Mouse (Mus musculus): ENCODE results near the gene Ddx41.

The Ddx41 gene

DNA sequence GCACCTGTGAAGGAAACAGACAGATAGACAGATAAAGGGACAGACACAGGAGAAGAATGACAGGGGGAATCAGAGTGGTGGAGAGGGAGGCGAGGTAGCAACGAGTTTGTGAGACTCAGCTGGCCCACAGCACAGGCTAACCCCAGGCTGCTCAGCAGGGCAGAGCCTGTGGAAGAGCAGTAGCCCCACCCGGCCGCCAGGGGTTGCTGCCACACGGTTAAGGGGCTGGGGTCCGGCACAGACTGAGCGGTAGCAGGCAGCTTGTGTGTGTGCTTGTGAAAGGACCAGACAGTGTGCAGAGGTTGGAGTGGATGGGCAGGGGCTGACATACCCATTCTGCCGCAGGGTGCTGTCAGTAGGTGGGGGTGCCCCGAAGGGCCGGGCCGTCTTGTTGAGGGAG, 28.6 kb downstream of the Ddx41 start:
- DNase-seq (ENCODE audit: low read depth, low spot score), result no peak

DNA sequence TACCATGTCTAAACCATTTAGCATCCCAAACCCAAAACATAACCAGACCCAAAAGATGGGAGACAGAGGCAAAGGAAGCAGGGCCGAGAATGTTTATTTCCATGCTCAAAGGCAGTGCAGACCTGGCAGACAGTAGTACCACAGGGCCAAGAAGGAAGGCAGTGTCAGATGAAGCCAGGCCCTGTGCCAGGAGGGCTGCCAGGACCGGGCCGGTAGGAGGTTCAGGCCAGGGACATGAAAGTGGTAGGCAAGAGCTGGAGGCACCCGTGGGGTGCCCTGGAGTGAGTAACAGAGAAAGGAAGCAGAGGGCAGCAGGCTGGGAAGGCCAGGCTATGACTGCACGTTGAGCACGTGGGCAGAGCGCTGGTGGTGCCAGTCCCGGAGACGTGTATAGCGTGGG, 29.8 kb downstream of the Ddx41 start:
- DNase-seq (ENCODE audit: low read depth, low spot score), result no peak

DNA sequence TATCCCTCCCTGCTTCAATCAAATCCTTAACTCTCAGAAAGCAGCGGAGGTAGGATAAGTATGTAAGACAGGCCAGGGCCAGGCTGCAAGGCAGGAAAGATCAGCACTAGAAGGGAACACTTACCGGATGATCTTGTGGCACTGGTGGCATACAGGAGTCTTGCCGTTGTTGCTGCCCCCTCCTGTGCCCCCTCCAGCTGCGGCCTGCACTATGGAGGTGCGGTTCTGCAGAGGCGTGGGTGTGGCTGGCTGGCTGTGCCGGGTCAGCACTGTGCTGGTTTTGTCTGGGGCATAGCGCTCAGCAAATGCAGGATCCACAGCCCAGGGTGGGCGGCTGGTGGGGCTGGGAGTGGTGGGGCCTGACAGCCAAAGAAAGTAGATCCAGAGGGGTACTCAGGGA, 30.6 kb downstream of the Ddx41 start:
- no peak for DNase-seq (ENCODE audit: low read depth, low spot score)

DNA sequence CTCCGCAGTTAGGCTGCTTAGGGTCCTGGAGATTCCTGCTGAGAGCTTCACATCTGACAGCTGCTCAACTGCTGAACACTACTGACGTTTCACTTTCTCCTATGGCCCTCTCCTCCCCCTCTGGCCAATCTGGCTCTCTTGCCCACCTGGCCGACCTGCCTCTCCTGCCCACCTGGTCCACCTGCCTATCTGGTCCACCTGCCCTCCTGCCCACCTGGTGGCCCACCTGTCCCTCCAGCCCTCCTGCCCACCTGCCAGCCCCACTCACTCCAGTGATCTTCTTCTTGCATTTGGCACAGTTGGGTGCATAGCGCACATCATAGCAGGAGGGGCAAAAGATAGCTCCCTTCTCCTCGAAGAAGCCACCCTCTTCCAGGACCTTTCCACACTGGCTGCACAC, 32.1 kb downstream of the Ddx41 start:
- DNase-seq (ENCODE audit: low read depth, low spot score), result no peak

DNA sequence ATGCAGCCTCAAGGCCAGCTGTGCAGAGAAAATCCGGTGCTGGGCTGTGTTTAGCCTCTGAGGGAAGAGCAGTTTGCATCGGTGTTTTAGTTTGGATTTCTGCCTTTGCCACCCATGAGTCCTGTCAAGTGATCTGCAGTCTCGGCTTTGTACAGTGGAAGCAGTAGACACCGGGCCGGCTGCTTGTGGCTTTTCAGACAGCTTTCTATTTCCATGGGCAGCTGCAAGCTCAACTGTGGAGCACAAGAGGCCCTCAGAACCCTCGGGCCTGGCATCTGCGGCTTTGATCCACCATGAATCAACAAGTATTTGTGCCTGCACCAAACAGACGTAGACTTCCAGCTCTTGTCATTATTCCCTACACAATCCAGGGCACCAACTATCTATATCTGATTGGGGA, 34.1 kb downstream of the Ddx41 start:
- DNase-seq (ENCODE audit: low read depth, low spot score), result no peak

DNA sequence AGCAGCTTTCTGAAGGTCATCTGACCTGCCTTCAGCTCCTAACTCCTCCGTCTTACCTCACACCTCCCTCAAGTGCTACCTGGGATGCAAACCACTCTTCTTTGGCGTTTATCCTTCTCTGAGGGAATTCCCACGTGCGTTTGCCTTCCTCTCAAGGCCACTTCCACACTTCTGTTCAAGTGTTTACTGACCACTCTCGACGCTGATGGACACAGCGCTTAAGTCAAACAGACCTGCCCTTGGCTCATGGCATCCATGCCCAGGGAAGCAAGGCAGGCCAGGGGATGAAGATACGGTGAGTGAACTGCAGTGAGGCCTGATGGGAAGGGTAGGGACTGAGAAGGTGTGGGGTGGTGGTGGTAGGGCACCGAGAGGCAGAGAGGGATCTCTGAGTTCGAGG, 35.9 kb downstream of the Ddx41 start:
- no peak for DNase-seq (ENCODE audit: low read depth, low spot score)

DNA sequence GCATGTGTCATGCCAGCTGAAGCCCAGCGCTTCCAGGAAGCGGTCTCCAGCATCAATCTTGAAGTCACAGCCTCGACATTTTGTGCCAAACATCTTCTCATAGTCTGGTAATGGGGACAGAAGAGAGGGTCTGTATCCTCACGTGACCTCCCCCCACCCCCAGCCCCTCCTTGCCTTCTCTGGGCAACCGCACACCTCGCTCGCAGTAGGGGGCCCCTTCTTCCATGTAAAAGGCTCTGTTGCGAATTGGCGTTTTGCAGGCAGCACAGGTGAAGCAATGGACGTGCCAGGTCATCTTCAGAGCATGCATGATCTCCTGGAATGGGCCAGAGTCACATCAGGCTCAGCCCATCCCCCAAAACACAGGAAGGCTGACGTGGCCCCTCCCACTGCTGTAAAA, 37.6 kb downstream of the Ddx41 start:
- no peak for DNase-seq (ENCODE audit: low read depth, low spot score)

DNA sequence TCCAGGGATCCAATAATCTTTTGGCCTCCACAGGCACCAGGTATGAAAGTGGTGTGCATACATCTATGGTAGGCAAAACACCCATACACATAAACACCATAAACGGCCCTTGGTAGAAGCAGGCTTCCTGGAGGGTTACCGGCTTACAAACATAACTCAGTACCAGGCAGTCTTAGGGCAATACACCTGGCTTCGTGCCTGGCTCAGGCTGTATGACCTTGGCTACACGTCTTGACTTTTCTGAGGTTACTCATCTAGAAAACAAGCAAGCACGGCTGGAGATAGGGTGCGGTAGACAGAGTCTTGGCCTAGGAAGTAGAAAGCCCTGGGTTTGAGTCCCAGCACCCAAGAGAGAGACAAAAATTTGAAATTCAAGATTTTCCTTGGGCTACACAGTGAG, 39.8 kb downstream of the Ddx41 start:
- no peak for DNase-seq (ENCODE audit: low read depth, low spot score)

DNA sequence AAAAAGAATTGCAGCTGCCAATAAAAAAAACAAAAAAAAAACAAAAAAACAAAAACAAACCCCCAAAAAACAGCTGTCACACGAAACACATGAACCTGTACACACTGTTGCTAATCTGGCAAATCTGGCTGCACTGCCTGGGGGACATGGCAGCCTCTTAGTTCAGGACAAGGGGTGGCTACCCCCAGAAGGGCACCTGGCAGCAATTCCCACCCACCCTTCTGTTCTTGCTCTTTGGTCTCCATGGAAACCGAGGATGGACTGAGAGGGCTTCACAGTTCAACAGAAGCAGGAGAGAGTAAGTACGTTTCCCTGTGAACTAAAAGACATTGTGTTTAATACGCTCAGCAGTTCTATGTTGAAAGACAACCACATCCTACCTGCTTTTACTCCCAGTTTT, 40.8 kb downstream of the Ddx41 start:
- DNase-seq (ENCODE audit: low read depth, low spot score), result no peak

DNA sequence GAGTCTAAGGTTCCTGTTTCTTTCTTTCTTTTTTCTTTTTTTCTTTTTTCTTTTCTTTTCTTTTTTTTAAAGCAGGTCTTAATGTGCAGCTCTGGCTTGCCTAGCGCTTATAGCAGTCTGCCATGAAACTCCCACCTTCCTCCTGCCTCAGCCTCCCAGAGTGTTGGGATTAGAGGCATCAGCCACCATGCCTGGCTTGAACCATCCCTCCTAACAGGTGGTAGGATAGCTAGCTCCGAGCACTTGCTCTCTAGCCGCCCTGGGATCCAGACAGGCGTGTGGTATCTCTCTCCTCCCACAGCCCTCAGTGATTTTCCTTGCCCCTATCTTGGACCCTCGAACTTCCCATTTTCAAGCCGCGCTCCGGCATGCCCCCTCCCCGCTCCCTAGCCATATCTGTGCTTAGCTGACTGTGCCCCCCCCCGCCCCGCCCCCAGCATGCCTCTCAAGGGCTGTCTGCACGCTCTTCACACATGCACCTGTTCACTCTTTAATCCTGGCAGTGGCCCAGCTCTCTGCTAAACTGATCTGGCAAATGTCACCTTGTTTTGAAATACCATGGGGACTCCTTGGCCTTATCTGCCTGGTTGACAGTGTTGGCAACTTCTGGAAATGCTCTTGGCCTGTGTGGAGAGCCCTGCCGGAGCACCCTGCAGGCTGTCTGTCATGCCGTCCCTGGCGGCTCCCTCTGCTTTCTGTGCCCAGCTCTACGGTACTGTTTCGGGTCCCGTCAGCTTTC, 41.4 kb downstream of the Ddx41 start:
- no peak for DNase-seq (ENCODE audit: low read depth, low spot score)

DNA sequence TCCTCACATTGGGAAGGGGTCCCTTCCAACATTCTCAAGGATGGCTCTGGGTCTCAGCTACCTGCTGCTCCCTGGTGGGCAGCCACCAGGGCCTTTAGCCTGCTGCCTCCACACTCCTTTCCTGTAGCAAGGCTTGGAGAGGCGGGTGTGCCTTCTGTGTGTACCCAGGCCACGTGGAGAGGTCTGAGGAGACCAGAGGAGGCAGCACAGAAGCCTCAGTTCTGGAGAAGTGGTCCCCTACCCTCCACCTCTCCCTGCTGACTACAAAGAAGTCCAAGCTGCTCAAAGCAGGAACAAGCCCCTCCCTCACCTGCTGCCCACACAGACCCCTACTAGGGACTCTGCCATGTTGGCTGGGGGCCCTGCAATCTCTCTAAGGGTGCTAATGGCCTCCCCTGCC, 42.2 kb downstream of the Ddx41 start:
- no peak for DNase-seq (ENCODE audit: low read depth, low spot score)

DNA sequence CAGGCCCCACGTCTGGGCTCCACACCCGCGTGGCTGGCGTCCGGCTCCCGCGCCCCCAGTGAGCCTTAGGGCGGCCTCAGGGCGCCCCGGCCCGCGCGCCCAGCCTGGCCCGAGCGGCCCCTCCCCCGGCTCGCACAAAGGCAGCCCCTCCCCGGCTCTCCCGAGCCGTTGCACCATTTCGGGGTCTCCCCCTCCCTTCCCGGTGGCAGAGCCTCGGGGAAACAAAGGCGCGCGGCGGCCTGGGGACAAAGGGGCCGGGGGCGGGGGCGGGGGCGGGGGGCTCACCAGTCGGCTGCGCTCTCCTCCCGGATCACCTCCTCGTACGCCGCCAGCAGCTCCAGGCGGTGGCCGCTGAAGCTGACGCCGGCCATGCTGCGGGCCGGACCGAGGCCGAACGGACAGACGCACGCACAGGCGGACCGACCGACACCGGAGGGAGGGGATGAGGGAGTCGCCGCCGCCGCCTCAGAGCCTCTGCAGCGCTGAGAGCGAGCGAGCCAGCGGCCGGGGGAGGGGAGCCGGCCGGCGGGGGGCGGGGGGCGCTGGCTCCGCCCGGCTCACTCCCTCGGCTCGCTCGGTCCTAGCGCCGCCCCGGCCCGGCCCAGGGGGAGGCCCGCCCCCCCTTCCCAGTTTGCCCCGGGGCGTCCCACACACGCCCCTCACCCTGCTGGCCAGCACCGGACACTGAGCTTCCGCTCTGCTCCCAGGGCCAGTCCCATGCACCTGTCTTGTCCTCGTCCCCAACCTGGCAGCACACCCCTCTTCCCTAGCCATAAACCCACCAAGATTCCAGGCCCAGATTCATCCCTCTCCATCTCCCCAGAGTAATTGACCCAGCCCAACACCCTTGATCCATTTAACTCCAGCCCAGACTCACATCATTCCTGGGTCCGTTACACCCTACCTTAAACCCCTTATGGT, 48.6 kb downstream of the Ddx41 start, which contains the start of gene Dbn1:
Gene Dbn1, minus strand, starts transcription at position 534 of the 921 bp plus-strand sequence.
- DNase-seq (ENCODE audit: low read depth, low spot score), result no peak

DNA sequence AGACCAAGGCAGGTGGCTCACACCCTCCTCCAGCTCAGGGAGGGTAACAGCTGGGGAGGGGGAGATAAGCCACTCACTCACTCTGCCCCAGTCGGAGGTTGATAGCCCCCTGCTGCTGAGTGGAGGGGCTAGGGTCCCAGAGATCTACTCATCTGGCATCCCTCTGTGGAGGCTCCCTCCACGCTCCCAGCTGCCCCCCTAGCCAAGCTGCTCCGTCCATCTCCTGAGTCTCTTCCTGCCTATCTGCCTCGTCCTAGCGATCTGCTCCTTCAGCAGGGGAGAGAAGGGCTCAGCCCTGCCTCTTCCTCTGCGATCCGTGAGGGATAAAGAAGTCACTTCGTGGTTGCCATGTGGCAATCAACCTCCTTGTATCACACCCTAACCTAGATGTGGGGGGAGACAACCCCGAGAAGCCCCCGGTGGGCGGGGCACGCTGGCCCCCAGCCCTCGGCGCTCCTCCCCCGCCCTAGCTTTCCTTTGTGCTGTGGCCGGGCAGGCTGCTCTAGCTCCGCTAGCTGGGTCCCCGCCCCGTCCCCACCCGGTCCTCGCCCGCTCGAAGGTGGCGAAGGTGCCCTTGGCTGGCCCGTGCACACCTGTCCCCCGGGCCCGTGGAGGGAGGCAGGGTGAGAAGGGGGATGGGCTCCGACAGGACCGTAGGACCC, 49.4 kb downstream of the Ddx41 start:
- no peak for DNase-seq (ENCODE audit: low read depth, low spot score)

DNA sequence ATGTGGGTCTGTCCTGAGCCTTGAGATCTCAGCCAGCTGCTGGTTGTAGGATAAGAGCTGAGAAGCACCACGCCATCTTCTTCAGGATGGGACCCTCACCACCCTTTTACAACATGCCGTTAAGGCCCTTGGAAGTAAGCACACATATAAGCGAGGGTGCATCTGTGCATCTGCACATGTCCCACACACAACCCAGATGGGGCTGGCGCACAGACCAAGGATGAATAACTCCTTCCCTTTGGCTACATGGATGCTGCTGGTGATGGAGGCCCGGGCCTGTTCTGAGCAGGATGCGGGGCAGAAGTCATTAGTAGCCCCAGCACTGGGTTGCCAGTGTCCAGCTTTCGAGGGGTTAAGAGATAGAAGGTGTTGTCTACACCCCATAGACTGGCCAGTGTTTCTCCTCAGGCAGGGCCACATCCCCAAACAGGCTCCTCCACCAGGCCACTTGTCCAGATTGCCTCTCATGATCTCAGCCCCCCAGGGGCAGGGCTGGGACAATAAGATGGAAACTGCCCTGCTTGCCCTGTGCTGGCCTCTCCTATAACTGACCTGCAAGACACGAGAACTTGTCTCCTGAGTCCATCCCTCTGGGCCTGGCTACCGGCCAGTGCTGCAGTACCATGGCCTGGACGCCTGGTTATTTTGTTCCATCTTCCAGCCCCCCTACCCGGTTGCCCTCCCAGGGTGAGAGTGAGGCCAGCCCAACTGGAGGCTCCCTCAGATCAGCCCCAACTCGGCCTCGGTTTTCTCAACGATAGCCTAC, 50.2 kb downstream of the Ddx41 start:
- no peak for DNase-seq (ENCODE audit: low read depth, low spot score)

DNA sequence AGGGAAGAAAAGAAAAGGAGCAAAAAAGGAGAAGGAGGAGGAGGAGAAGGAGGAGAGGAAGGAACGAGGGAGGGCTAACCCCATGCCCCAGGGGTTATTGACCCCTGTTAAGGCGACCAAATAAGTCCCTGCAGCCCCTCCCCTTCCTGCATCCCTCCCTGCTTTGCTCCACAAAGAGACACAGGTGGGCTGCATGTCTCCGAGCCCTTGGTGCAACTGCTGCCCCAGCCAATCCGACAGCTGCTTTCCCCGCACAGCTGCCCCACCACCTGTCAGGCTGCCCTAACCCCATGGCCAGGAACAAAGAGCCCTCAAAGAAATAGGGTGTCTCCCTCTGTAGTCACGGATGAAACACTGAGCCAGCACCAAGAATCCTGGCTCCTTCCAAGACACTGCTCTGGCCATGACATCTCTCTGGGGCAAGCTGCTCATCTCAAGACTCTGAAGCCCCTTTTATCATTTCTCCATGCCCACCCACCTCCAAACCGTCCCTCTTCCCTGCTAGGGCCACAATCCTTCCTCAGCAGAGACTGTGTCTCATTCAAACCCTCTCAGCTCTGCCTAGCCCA, 51.9 kb downstream of the Ddx41 start:
- no peak for DNase-seq (ENCODE audit: low read depth, low spot score)

DNA sequence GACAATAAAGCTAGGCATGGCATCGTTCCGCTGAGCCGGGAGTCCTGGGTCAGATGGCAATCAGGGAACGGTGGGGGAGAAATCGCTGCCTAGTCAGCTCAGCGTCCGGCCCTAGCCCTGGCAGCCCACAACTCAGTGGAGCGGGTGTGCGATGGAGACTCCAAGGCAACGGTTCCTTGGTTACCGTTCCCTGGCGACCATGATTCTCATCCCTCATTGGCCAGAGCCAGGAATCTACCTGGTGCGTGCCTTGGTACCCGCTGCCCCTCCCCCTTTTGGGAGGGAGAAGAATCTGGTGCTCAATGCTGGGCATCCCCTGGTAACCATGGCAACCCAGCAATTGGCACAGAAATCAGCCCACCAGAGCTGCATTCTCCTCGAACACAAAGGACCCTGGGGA, 52.9 kb downstream of the Ddx41 start:
- DNase-seq (ENCODE audit: low read depth, low spot score), result no peak

DNA sequence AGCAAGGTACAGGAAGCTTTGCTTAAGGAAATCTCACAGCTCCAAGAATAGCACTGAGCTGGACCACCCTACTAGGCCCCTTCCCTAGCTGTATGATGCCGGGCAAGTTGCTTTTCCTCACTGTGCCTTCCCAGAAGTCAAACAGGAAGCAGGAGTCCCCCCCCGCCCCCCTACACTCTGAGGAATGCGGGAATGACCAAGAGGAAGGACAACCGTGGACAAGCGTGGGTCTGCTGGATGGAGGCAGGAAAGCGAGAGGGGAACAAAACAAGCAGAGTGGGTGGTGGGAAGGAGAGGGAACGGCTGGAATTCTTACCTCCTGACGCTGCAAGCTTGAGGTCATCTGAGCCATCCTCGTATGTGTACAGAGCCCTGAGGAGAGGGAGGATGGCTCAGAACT, 53.4 kb downstream of the Ddx41 start:
- DNase-seq (ENCODE audit: low read depth, low spot score), result no peak

DNA sequence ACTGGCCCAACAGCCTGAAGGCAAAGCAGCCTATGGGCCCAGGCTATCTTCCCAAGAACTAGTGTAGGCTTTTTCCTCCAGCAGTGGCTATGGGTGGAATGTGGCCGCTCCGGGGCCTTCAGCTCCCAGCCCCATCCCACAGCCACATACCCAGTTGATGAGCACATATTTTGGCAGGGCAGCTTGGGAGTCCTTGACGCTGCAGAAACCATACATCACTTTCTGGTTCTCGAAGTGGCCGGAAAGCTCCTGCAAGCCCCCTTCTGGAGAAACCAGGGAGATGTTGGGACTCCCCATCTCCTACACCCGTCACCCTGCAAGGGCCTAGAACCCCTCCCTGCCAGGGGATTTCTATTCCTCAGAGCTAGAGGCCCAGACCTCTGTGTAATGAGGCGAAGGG, 53.9 kb downstream of the Ddx41 start:
- no peak for DNase-seq (ENCODE audit: low read depth, low spot score)
